Mouse (Mus musculus) common myeloid progenitor, adult 5-6 weeks (primary cell): Measurements from ENCODE around the gene C1qtnf2. TPM values are rescaled to one million over a fixed set of nuclear protein-coding genes. Genes with fewer than 3 reads are reported as not detected.

Experiments used
- ATAC-seq: replicated peaks from 2 replicates; pipeline ENCODE4 v1.8.0; 2016; ENCODE audit warnings: low read depth, mild to moderate bottlenecking, moderate TSS enrichment, inconsistent platforms; ENCODE audit not compliant: poor library complexity, severe bottlenecking
- total RNA-seq: library from RNA; stranded (forward); fragments of 200-1000, 187-1606 nt; gene quantifications from 2 replicates; pipeline ENCODE4 v1.2.3, GENCODE M21; 2017

C1qtnf2 gene
- total RNA-seq, 1 experiment from 2014 or later: not detected

GRCm38 (mm10) chr11:43481672-43482522, 7.8 kb downstream of the C1qtnf2 start:
- ATAC-seq: no peak

GRCm38 (mm10) chr11:43483122-43483792, 9.2 kb downstream of the C1qtnf2 start:
- no peak for ATAC-seq

- no peak for ATAC-seq
Measured at GRCm38 (mm10) chr11:43484057-43484456, 10.0 kb downstream of the C1qtnf2 start.

- ATAC-seq: no peak
Measured at GRCm38 (mm10) chr11:43484652-43485051, 10.6 kb downstream of the C1qtnf2 start.

GRCm38 (mm10) chr11:43485855-43486254, 11.8 kb downstream of the C1qtnf2 start:
- no peak for ATAC-seq

GRCm38 (mm10) chr11:43492663-43493062, 18.6 kb downstream of the C1qtnf2 start:
- peak; percentile 82 for ATAC-seq

- ATAC-seq: peak; percentile 70
Measured at GRCm38 (mm10) chr11:43493815-43494409, 19.8 kb downstream of the C1qtnf2 start.

GRCm38 (mm10) chr11:43495037-43495436, 21.0 kb downstream of the C1qtnf2 start:
- ATAC-seq: no peak

- peak; percentile 65 for ATAC-seq
Measured at GRCm38 (mm10) chr11:43495532-43495931, 21.5 kb downstream of the C1qtnf2 start.

GRCm38 (mm10) chr11:43501256-43501655, 27.2 kb downstream of the C1qtnf2 start:
- no peak for ATAC-seq

GRCm38 (mm10) chr11:43505188-43505587, 31.1 kb downstream of the C1qtnf2 start:
- ATAC-seq: no peak

GRCm38 (mm10) chr11:43507976-43508375, 33.9 kb downstream of the C1qtnf2 start:
- ATAC-seq: no peak

GRCm38 (mm10) chr11:43509878-43510277, 35.8 kb downstream of the C1qtnf2 start:
- no peak for ATAC-seq

- ATAC-seq: no peak
Measured at GRCm38 (mm10) chr11:43512661-43513190, 38.6 kb downstream of the C1qtnf2 start.

GRCm38 (mm10) chr11:43516344-43517021, 42.4 kb downstream of the C1qtnf2 start:
- peak; percentile 85 for ATAC-seq

GRCm38 (mm10) chr11:43517641-43518040, 43.6 kb downstream of the C1qtnf2 start:
- ATAC-seq: no peak

- ATAC-seq: no peak
Measured at GRCm38 (mm10) chr11:43518086-43518485, 44.0 kb downstream of the C1qtnf2 start.

GRCm38 (mm10) chr11:43518821-43519220, 44.7 kb downstream of the C1qtnf2 start:
- no peak for ATAC-seq

GRCm38 (mm10) chr11:43520521-43520920, 46.4 kb downstream of the C1qtnf2 start:
- no peak for ATAC-seq

GRCm38 (mm10) chr11:43528078-43528682, 54.1 kb downstream of the C1qtnf2 start:
- peak; percentile 46 for ATAC-seq
